Mouse (Mus musculus) G1E-ER4 (cell line): Measurements from ENCODE around the gene Lig3. TPM values are rescaled to one million over a fixed set of nuclear protein-coding genes. Genes with fewer than 3 reads are reported as not detected.

ENCODE experiments used
- GATA1 ChIP-seq: IDR thresholded peaks from one replicate; pipeline ENCODE4 v1.8.0; 2012; ENCODE audit warnings: low read length, inconsistent platforms
- polyA plus RNA-seq: library from polyadenylated mRNA; stranded (reverse); fragments of >175 nt; gene quantifications from 2 replicates; pipeline ENCODE4 v1.2.3, GENCODE M21; 2012

Lig3 gene
- polyA plus RNA-seq, 1 experiment: 98.4 TPM

- TF ChIP-seq GATA1: no peak
Observed at GRCm38 (mm10) chr11:82807370-82807769, 26.5 kb downstream of the Lig3 start.

GRCm38 (mm10) chr11:82808485-82808884 is 27.6 kb downstream of the Lig3 start:
- no peak for TF ChIP-seq GATA1

- no peak for TF ChIP-seq GATA1
Observed at GRCm38 (mm10) chr11:82819350-82819749, 38.4 kb downstream of the Lig3 start.

DNA sequence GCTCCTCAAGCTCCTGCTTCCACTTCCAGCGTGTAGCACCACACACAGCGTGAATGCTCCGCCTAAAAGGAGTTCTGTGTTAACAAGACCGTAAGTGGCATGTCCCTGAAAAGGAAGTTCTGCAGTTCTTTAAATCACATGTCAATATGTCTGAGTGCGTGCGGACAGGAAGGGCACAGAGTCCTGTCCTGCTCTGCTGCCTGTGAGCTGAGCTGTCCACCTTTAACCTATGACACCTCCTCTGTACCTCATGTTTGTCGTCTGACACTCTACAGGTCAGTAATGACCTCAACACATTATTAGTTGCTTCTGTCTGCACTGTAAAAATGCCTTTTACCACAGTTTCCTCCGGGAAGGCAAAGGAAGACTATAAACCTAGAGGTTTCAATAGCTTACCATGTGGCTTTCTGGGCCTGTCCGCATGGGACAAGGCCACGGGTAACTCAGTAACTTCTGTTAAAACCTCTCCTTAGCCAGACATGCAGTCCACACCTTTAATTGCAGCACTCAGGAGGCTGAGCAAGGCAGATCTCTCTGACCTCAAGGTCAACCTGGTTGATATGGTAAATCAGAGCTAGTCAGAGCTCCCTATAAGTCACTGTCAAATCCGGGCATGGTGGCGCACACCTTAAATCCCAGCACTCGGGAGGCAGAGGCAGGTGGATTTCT is 40.0 kb downstream of the Lig3 start:
- no peak for TF ChIP-seq GATA1

DNA sequence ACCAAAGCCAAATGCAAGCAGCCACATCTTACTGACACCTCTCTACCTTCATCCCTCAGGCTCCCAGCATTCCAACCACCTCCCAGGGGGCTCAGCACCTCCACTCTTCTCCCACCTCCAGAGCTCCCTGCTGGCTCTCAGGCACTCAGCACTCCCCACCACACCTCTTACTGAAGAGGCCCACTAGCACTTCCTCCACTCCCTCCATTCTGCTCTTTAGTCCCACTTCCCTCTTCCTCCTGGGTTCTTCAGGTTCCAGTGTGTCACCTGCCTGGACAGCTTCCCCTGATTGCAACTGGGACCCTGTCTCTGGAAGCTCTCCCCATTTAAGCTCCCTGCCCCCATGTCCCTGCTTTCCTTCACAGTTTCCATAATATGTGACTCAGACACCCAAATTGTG is 45.9 kb downstream of the Lig3 start:
- no peak for TF ChIP-seq GATA1

GRCm38 (mm10) chr11:82831008-82831893 is 50.3 kb downstream of the Lig3 start:
- TF ChIP-seq GATA1: no peak

DNA sequence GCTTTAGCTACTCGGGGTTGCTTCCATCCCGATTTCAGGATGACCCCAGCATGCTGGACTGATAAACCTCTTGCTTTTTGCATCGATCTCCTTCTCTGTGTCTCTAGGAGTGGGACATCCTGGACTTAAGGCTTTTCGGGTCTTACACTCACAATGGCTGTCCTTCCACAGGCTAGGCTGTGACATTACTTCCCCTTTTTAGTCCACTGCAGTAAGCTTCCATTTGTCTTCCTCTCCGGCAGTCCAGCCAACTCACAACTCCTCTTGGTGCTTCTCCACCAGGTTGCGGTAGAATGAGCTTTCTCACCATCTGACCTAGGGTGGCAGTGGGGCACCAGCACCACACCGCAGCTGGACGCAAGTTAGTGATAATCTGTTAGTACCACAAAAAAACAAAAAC is 53.0 kb downstream of the Lig3 start:
- TF ChIP-seq GATA1: no peak

DNA sequence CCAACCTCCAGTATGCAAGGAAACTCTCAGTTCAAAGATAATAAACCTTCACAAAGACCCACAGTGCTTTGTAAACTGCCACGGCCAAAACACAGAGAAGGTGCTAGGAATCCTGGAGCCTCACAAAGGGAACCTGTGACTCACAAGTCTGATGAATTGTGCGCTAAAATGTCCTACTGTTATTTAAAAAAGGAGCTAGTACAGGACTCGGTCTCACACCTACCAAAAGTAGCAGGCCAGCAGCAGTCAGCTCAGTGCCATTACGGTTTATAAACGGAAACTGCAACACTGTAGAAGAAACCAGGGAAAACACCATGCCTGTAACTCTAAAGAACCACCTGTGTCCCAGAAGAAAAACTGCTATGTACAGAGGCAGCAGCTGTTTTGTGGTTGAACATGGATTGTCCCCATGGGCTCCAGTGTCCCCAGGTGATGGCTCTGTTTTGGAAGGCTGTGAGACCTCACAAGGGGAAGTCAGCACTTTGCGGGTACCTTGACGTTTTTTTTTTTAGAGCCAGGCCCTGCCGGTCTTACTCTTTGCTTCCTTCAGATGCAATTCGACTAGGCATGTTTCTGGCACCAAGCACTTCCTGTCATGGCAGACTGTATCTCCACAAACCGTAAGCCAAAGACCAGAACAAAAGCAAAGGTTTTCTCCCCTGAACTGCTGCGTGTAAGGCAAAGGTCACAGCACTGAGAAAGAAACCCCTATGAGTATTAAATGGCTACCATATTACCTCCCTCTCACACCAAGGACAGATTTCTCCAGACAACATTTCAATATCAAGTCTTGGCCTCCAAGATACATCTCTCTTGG is 54.9 kb downstream of the Lig3 start:
- TF ChIP-seq GATA1: no peak

- TF ChIP-seq GATA1: no peak
Observed at GRCm38 (mm10) chr11:82837192-82837591, 56.3 kb downstream of the Lig3 start.

DNA sequence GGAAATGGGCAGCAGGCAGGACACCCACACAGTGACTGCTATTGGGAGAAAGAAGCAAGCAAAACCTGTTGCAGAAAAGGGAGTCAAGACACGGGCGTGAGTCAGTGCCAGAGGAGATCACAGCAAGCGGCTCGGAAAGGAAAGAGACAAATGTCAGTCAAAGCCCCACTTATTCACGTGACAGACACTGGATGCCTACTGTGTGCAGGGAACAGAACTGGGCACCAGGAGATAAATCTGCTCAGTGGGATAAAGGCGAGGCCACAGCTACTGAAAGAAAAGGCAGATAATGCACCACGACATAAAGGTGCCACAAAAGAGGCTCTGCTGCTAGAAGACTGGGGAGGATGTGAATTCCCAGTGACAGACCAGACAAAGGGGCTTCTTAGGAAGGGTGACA is 56.9 kb downstream of the Lig3 start:
- TF ChIP-seq GATA1: no peak

- no peak for TF ChIP-seq GATA1
Observed at GRCm38 (mm10) chr11:82838511-82838910, 57.6 kb downstream of the Lig3 start.

DNA sequence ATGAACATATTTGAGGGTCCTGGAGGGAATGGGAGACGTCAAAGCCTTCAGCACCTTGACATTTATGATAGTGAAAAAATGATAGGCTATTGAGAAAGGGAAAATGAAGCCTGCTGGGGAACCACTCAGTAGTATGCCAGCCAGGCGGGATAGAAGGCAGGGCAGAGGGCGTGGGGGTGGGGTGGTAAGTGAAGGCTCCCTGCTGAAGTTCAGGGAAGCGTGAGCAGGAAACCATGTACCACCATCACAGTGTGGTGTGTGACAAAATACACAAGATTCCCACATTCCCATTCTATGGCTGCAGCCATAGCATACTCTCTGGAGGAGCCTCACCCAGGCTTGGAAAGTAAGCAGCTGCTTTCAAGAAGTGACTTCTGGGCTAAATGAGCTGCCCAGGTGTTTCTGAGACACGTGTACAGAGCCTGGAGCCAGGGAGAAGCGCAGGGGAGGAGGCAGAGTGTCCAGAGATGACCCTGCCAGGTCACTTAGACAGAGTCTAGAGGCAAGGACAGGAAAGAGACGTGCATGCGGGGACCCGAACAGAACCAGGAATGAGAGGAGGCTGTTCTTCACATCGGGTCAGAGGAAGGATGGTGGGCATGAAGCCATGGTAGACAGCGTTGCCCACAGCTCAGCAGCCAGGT is 64.0 kb downstream of the Lig3 start:
- TF ChIP-seq GATA1: no peak

DNA sequence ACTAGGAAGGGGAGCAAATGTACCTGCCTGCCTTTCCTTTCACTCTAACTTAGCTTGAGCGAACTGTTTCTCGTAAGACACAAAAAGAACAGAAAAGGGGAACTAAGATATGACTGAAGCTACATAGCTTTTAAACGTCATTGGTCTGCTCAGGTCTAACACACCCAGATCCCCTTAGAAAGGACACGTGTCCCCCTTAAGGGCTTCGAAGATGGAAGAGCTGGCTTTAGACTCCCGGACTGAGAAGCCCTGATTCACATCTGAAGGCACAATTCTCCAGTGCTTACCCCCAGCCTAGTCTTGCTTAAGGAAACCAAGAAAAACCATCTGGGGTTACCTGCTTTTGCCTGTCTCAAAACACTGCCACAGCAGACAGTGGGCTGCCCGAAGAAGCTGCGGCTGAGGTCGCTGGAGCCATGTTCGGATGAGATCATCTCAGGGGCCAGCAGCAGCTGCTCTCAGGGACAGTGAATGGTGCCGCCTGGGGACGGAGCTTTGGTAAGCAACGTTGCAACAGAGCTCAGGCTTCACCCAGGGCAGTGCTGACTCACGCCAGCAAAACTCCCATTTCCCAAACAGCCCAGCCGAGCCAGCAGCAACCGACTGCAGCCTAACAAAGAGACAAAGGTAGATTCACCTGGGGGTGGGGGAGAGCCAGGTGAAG is 64.6 kb downstream of the Lig3 start:
- no peak for TF ChIP-seq GATA1

- no peak for TF ChIP-seq GATA1
Observed at GRCm38 (mm10) chr11:82846079-82846436, 65.2 kb downstream of the Lig3 start.

DNA sequence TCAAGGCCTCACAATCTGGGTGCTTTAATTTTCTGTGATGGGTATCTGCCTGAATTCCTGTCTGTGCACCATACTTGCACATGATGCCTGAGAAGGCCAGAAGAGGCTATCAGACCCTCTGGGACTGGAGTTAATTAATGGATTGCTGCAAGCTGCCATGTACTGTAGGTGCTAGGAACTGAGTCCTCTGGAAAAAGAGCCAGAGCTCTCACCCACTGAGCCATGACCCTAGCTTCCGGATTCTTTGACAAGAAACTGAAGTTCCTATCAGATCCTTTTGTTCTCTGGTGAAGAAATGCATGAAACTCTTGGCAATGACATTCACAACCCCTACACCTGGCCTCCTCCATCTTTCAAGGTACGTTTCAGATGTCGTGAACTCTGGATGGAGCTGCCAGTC is 66.0 kb downstream of the Lig3 start:
- no peak for TF ChIP-seq GATA1
